Mouse (Mus musculus) kidney, postnatal 0 days (tissue): ENCODE measurements around the gene Tnfrsf18. TPM values are rescaled to one million over a fixed set of nuclear protein-coding genes. Genes with fewer than 3 reads are reported as not detected.

Source experiments
- ATAC-seq: fragments of 200-750 bp; cut with Nextera tagmentation; replicated peaks from 2 replicates; pipeline ENCODE4 v1.8.0; 2017; ENCODE audit warnings: low read depth, moderate number of reproducible peaks, moderate TSS enrichment, moderate library complexity; ENCODE audit not compliant: low FRiP score
- DNase-seq: peaks from one replicate; pipeline ENCODE4 v3.0.0-alpha.2; 2016; ENCODE audit warnings: low spot score
- H3K27ac ChIP-seq: fragments of 300-500 bp; sonication (generic); 2 replicates; pipeline ENCODE4 v1.5.1; 2014; ENCODE audit warnings: mild to moderate bottlenecking
- H3K27me3 ChIP-seq: fragments of 300-500 bp; sonication (generic); 2 replicates; pipeline ENCODE4 v1.6.1; 2014; ENCODE audit warnings: low read length, mixed read lengths; ENCODE audit not compliant: insufficient read depth
- H3K36me3 ChIP-seq: fragments of 300-500 bp; sonication (generic); 2 replicates; pipeline ENCODE4 v1.6.1; 2014; ENCODE audit warnings: low read length, mixed read lengths; ENCODE audit not compliant: insufficient read depth
- H3K4me1 ChIP-seq: fragments of 300-500 bp; sonication (generic); replicated peaks from 2 replicates; pipeline ENCODE4 v1.6.1; 2014; ENCODE audit warnings: antibody characterized with exemption, low read length, mixed read lengths; ENCODE audit not compliant: insufficient read depth
- H3K4me2 ChIP-seq: fragments of 300-500 bp; sonication (generic); 2 replicates; pipeline ENCODE4 v1.6.1; 2014; ENCODE audit warnings: mild to moderate bottlenecking, low read length, moderate library complexity, mixed read lengths
- H3K4me3 ChIP-seq: fragments of 300-500 bp; sonication (generic); replicated peaks from 2 replicates; pipeline ENCODE4 v1.5.1; 2014; ENCODE audit warnings: low read depth, low read length
- H3K9ac ChIP-seq: fragments of 300-500 bp; sonication (generic); 2 replicates; pipeline ENCODE4 v1.6.1; 2014; ENCODE audit warnings: low read depth, low read length
- H3K9me3 ChIP-seq: fragments of 300-500 bp; sonication (generic); replicated peaks from 2 replicates; pipeline ENCODE4 v1.6.1; 2016; ENCODE audit warnings: low read length, inconsistent platforms, mixed read lengths
- CTCF ChIP-seq: IDR thresholded peaks from 2 replicates; pipeline ENCODE4 v1.5.1; 2016; ENCODE audit warnings: antibody characterized with exemption, low read depth, mild to moderate bottlenecking, moderate library complexity
- WGBS: fragments of 180-500 bp; shearing (Covaris S2); extraction: QIAGEN DNeasy Blood & Tissue Kit; methylation state at CpG from one replicate; pipeline ENCODE4 v1.1.7; 2014; 5-methylcytosine and 5-hydroxymethylcytosine counted together
- microRNA counts: library from miRNA; unstranded; fragments of <30 nt; microRNA quantifications from one replicate; lab custom pipeline; 2015
- microRNA-seq: library from miRNA; unstranded; fragments of <30 nt; microRNA quantifications from one replicate; pipeline ENCODE4, GENCODE M21; 2016
- polyA plus RNA-seq: library from polyadenylated mRNA; unstranded; fragments of >200 nt; fragmentation: Nextera tagmentation; extraction: Ambion mirVana; gene quantifications from 2 replicates; pipeline ENCODE4 v1.2.1, GENCODE M21; 2015

Tnfrsf18 gene
- polyA plus RNA-seq, 1 experiment from 2014 or later = 1.3 TPM

- Histone ChIP-seq H3K36me3 (no peaks in the 10 kb centered on the region), H3K27me3 (no peaks in the 10 kb centered on the region), H3K9me3 (no peaks in the 10 kb centered on the region), H3K27ac (peak overlapping the region; percentile 86), H3K9ac (peak overlapping the region; percentile 46), H3K4me1 (peaks cover 20% of the 10 kb centered on the region), H3K4me3 (peak overlapping the region; percentile 34; the same call in 1 of the 2 replicates), H3K4me2 (peak overlapping the region; percentile 85)
- ATAC-seq (peak; percentile 33), DNase-seq (peak; percentile 66)
- WGBS = 9% methylated on average over 8 of the region's 8 CpGs
- peak; percentile 47; the same call in 1 of the 2 replicates for TF ChIP-seq CTCF
Measured at GRCm38 (mm10) chr4:156076911-156077382, 51.0 kb downstream of the Tnfrsf18 start.

GRCm38 (mm10) chr4:156077499-156078301 lies 51.7 kb downstream of the Tnfrsf18 start:
- Histone ChIP-seq H3K4me2 (peak overlapping the region; percentile 85), H3K4me1 (peaks cover 28% of the 10 kb centered on the region), H3K9ac (peak overlapping the region; percentile 46), H3K36me3 (no peaks in the 10 kb centered on the region), H3K27me3 (no peaks in the 10 kb centered on the region), H3K27ac (peak overlapping the region; percentile 86), H3K9me3 (no peaks in the 10 kb centered on the region), H3K4me3 (peak overlapping the region; percentile 34)
- WGBS = under 1% methylated on average over 57 of the region's 58 CpGs
- TF ChIP-seq CTCF = peak; percentile 60
- ATAC-seq = peak; percentile 88
- peak; percentile 62 for DNase-seq

MicroRNA genes within 50 kb of the gene (microRNA counts, 519-probe panel; counts per million panel counts)
- microRNA mmu-miR-200a (lab: Ali Mortazavi, UCI) (6,204 counts per million, percentile 91 among the panel's probes with 10 or more counts), microRNA mmu-miR-200b (lab: Ali Mortazavi, UCI) (7,079 counts per million, percentile 95 among the panel's probes with 10 or more counts), microRNA mmu-miR-429 (lab: Ali Mortazavi, UCI) (7,602 counts per million, percentile 97 among the panel's probes with 10 or more counts)

Small RNA genes lying within 50 kb of the gene (microRNA-seq; reads per million reads assigned to microRNA genes)
- gene Mir200a = 1,626 reads per million, percentile 81 among the genes with 10 or more reads in this experiment
- 10,017 reads per million, percentile 94 among the genes with 10 or more reads in this experiment for gene Mir200b
- gene Mir429 = 20,040 reads per million, percentile 96 among the genes with 10 or more reads in this experiment

Other genes starting within 250 kb of the Tnfrsf18 start
- gene Tmem88b, start 240.3 kb upstream of the Tnfrsf18 start, polyA plus RNA-seq = 0.16 and 0.22 TPM in 2 replicates
- gene Ankrd65, start 235.7 kb upstream of the Tnfrsf18 start, polyA plus RNA-seq = 0.28 and 0.29 TPM in 2 replicates
- gene Mrpl20, start 223.3 kb upstream of the Tnfrsf18 start, polyA plus RNA-seq = 283 and 294 TPM in 2 replicates
- 103 and 109 TPM in 2 replicates for gene Ccnl2, start 213.7 kb upstream of the Tnfrsf18 start, polyA plus RNA-seq
- 169 and 171 TPM in 2 replicates for gene Aurkaip1, start 194.9 kb upstream of the Tnfrsf18 start, polyA plus RNA-seq
- 100 and 111 TPM in 2 replicates for gene Mxra8, start 186.5 kb upstream of the Tnfrsf18 start, polyA plus RNA-seq
- gene Dvl1, start 178.8 kb upstream of the Tnfrsf18 start, polyA plus RNA-seq = 9.9 and 16.6 TPM in 2 replicates
- 0.18 TPM in 2 replicates for gene Tas1r3, start 162.8 kb upstream of the Tnfrsf18 start, polyA plus RNA-seq
- 14.8 and 17.2 TPM in 2 replicates for gene Cptp, start 156.7 kb upstream of the Tnfrsf18 start, polyA plus RNA-seq
- gene Ints11, start 156.6 kb upstream of the Tnfrsf18 start, polyA plus RNA-seq = 40.3 and 45.7 TPM in 2 replicates
- 33.8 and 38.0 TPM in 2 replicates for gene Pusl1, start 134.4 kb upstream of the Tnfrsf18 start, polyA plus RNA-seq
- 8.2 and 8.4 TPM in 2 replicates for gene Acap3, start 134.3 kb upstream of the Tnfrsf18 start, polyA plus RNA-seq
- gene Ube2j2, start 82.3 kb upstream of the Tnfrsf18 start, polyA plus RNA-seq = 99.7 and 108 TPM in 2 replicates
- 113 and 116 TPM in 2 replicates for gene C1qtnf12, start 63.8 kb upstream of the Tnfrsf18 start, polyA plus RNA-seq
- 14.3 and 14.5 TPM in 2 replicates for gene B3galt6, start 33.5 kb upstream of the Tnfrsf18 start, polyA plus RNA-seq
- gene Sdf4, start 33.3 kb upstream of the Tnfrsf18 start, polyA plus RNA-seq = 178 and 183 TPM in 2 replicates
- gene Tnfrsf4, start 12.3 kb upstream of the Tnfrsf18 start, polyA plus RNA-seq = 0.70 and 0.88 TPM in 2 replicates
- gene Ttll10, start 33.2 kb downstream of the Tnfrsf18 start, polyA plus RNA-seq = 5.6 and 6.0 TPM in 2 replicates
- 11.8 and 15.3 TPM in 2 replicates for gene 9430015G10Rik, start 83.8 kb downstream of the Tnfrsf18 start, polyA plus RNA-seq
- gene Rnf223, start 104.3 kb downstream of the Tnfrsf18 start, polyA plus RNA-seq = 0.17 and 0.27 TPM in 2 replicates
- gene Agrn, start 171.3 kb downstream of the Tnfrsf18 start, polyA plus RNA-seq = 76.5 and 79.8 TPM in 2 replicates
- gene Isg15, start 174.7 kb downstream of the Tnfrsf18 start, polyA plus RNA-seq = 14.9 and 20.6 TPM in 2 replicates
- 4.8 and 5.1 TPM in 2 replicates for gene AW011738, start 177.1 kb downstream of the Tnfrsf18 start, polyA plus RNA-seq
- 0.56 and 0.71 TPM in 2 replicates for gene Perm1, start 189.7 kb downstream of the Tnfrsf18 start, polyA plus RNA-seq
- 12.7 and 13.1 TPM in 2 replicates for gene Plekhn1, start 208.7 kb downstream of the Tnfrsf18 start, polyA plus RNA-seq
- gene Noc2l, start 209.8 kb downstream of the Tnfrsf18 start, polyA plus RNA-seq = 49.2 and 50.7 TPM in 2 replicates
- gene Samd11, start 229.5 kb downstream of the Tnfrsf18 start, polyA plus RNA-seq = not detected in 2 replicates